Mouse (Mus musculus) G1E (cell line): ENCODE measurements around the gene Arsj. TPM values are rescaled to one million over a fixed set of nuclear protein-coding genes. Genes with fewer than 3 reads are reported as not detected.

ENCODE experiments used
- ATAC-seq: 2 replicates; pipeline ENCODE4 v1.8.0; 2016; ENCODE audit warnings: mild to moderate bottlenecking; ENCODE audit not compliant: insufficient number of reproducible peaks, poor library complexity, low FRiP score, severe bottlenecking; ENCODE audit errors: extremely low read depth
- DNase-seq: peaks from one replicate; pipeline ENCODE4 v3.0.0; 2012; ENCODE audit warnings: low spot score
- H3K27me3 ChIP-seq: 2 replicates; pipeline ENCODE4 v1.6.1; 2012; ENCODE audit warnings: mild to moderate bottlenecking, low read length, inconsistent platforms; ENCODE audit not compliant: insufficient read depth
- H3K36me3 ChIP-seq: replicated peaks from 2 replicates; pipeline ENCODE3; 2012; ENCODE audit warnings: mild to moderate bottlenecking, inconsistent platforms
- H3K4me1 ChIP-seq: 2 replicates; pipeline ENCODE4 v1.6.1; 2012; ENCODE audit warnings: low read depth, low read length, inconsistent platforms, mixed read lengths; ENCODE audit not compliant: insufficient read depth
- H3K4me3 ChIP-seq: 2 replicates; pipeline ENCODE4 v1.5.1; 2012; ENCODE audit warnings: low read depth, mild to moderate bottlenecking, inconsistent platforms, low read length, moderate library complexity, mixed read lengths
- H3K9me3 ChIP-seq: replicated peaks from 2 replicates; pipeline ENCODE4 v1.6.1; 2012; ENCODE audit warnings: inconsistent platforms
- CTCF ChIP-seq: IDR thresholded peaks from 2 replicates; pipeline ENCODE4 v1.5.1; 2012; ENCODE audit warnings: low read depth, low read length, inconsistent platforms, mixed read lengths
- GATA1 ChIP-seq: IDR thresholded peaks from 2 replicates; pipeline ENCODE4 v1.6.1; 2012; ENCODE audit warnings: borderline replicate concordance, low read length, inconsistent platforms, mixed read lengths
- GATA2 ChIP-seq: IDR thresholded peaks from 2 replicates; pipeline ENCODE4 v1.6.1; 2012; ENCODE audit warnings: low read depth, low read length, inconsistent platforms, borderline replicate concordance
- POLR2AphosphoS5 ChIP-seq: IDR thresholded peaks from 2 replicates; pipeline ENCODE4 v1.6.1; 2012; ENCODE audit warnings: low read depth, low read length, inconsistent platforms; ENCODE audit not compliant: insufficient replicate concordance
- TAL1 ChIP-seq: conservative IDR thresholded peaks from 2 replicates; pipeline ENCODE4 v1.6.1; 2012; ENCODE audit warnings: low read depth, low read length, inconsistent platforms, mixed read lengths
- polyA plus RNA-seq: library from polyadenylated mRNA; stranded (reverse); fragments of >175 nt; gene quantifications from 2 replicates; pipeline ENCODE4 v1.2.3, GENCODE M21; 2012
- total RNA-seq, 2 experiments: library from RNA; stranded (forward) in 1 of 2; stranded (reverse) in 1 of 2; fragments of 200-1000 nt in 1 of 2; fragments of >200 nt in 1 of 2; fragmentation: Nextera tagmentation in 1 of 2; gene quantifications; 2 replicates each; pipeline ENCODE4 v1.2.3; 2014 to 2017

The Arsj gene
- total RNA-seq (2014; fragmentation: Nextera tagmentation) (not detected in 2 replicates), total RNA-seq (2017) (0.11 TPM in 1 of 2 replicates, not detected in the other), polyA plus RNA-seq (not detected in 2 replicates)

GRCm38 (mm10) chr3:126363568-126364505, at the start of gene Arsj:
Gene Arsj, plus strand, starts transcription at chr3:126363684.
- H3K4me3 ChIP-seq = no peak within 1 kb of the TSS
- H3K9me3 ChIP-seq = peaks cover 27% of the 10 kb centered on the region
- no peak for ATAC-seq
- no peak for DNase-seq
- no peaks in the 10 kb centered on the region for H3K4me1 ChIP-seq
- H3K36me3 ChIP-seq = no peaks in the 10 kb centered on the region
- H3K27me3 ChIP-seq = no peaks in the 10 kb centered on the region
- TF ChIP-seq TAL1 (no peak), POLR2AphosphoS5 (no peak), GATA2 (no peak), CTCF (no peak), GATA1 (no peak)

GRCm38 (mm10) chr3:126324872-126325498, 38.5 kb upstream of the Arsj start:
- H3K4me3 ChIP-seq = no peak overlapping the region
- peaks cover 4% of the 10 kb centered on the region; the same call in 1 of the 2 replicates for H3K9me3 ChIP-seq
- TF ChIP-seq TAL1 = no peak
- TF ChIP-seq GATA2 = no peak
- TF ChIP-seq CTCF = no peak
- no peak for TF ChIP-seq GATA1
- TF ChIP-seq POLR2AphosphoS5 = no peak
- H3K36me3 ChIP-seq = no peaks in the 10 kb centered on the region
- H3K27me3 ChIP-seq = no peaks in the 10 kb centered on the region
- DNase-seq (no peak), ATAC-seq (no peak)
- H3K4me1 ChIP-seq = no peaks in the 10 kb centered on the region

GRCm38 (mm10) chr3:126325891-126326627, 37.4 kb upstream of the Arsj start:
- no peaks in the 10 kb centered on the region for H3K9me3 ChIP-seq
- H3K4me3 ChIP-seq = no peak overlapping the region
- H3K36me3 ChIP-seq = no peaks in the 10 kb centered on the region
- no peak for DNase-seq
- no peaks in the 10 kb centered on the region for H3K4me1 ChIP-seq
- no peak for TF ChIP-seq GATA2
- TF ChIP-seq POLR2AphosphoS5 = no peak
- TF ChIP-seq TAL1 = no peak
- TF ChIP-seq CTCF = no peak
- TF ChIP-seq GATA1 = no peak
- no peak for ATAC-seq
- no peaks in the 10 kb centered on the region for H3K27me3 ChIP-seq

GRCm38 (mm10) chr3:126326628-126327325, 36.7 kb upstream of the Arsj start:
- Histone ChIP-seq H3K27me3 (no peaks in the 10 kb centered on the region), H3K36me3 (no peaks in the 10 kb centered on the region), H3K4me3 (no peak overlapping the region), H3K4me1 (no peaks in the 10 kb centered on the region), H3K9me3 (no peaks in the 10 kb centered on the region)
- TF ChIP-seq GATA1 (no peak), CTCF (no peak), TAL1 (no peak), POLR2AphosphoS5 (no peak), GATA2 (no peak)
- DNase-seq = no peak
- no peak for ATAC-seq

GRCm38 (mm10) chr3:126335329-126335728, 28.2 kb upstream of the Arsj start:
- no peaks in the 10 kb centered on the region for H3K27me3 ChIP-seq
- no peak overlapping the region for H3K4me3 ChIP-seq
- TF ChIP-seq CTCF (no peak), GATA2 (no peak), GATA1 (no peak), POLR2AphosphoS5 (no peak), TAL1 (no peak)
- H3K4me1 ChIP-seq = no peaks in the 10 kb centered on the region
- ATAC-seq (no peak), DNase-seq (no peak)
- H3K36me3 ChIP-seq = no peaks in the 10 kb centered on the region
- no peaks in the 10 kb centered on the region; the same call in 1 of the 2 replicates for H3K9me3 ChIP-seq

- Histone ChIP-seq H3K4me3 (no peak overlapping the region), H3K27me3 (no peaks in the 10 kb centered on the region), H3K9me3 (0 out of 2 replicates have a peak, but pooled peaks cover 2% of the 10 kb centered on the region), H3K4me1 (no peaks in the 10 kb centered on the region), H3K36me3 (no peaks in the 10 kb centered on the region)
- ATAC-seq (no peak), DNase-seq (no peak)
- TF ChIP-seq CTCF = no peak
- TF ChIP-seq TAL1 = no peak
- no peak for TF ChIP-seq POLR2AphosphoS5
- no peak for TF ChIP-seq GATA2
- no peak for TF ChIP-seq GATA1
Measured at GRCm38 (mm10) chr3:126344745-126345144, 18.7 kb upstream of the Arsj start.
